Mouse (Mus musculus): ENCODE data around the gene Tex9.

GRCm38 (mm10) chr9:72422753-72423152 lies 69.3 kb downstream of the Tex9 start:
- no peak for TF ChIP-seq CEBPB (IDR thresholded peaks at IDR 0.05; ENCODE audit: low read depth)
- TF ChIP-seq CTCF (IDR thresholded peaks at IDR 0.05; ENCODE audit: control insufficient read depth, insufficient read depth, insufficient read length), result no peak
- no peak for TF ChIP-seq USF1 (IDR thresholded peaks at IDR 0.05; ENCODE audit: low read depth)
- no peak for TF ChIP-seq MAX (IDR thresholded peaks at IDR 0.05)
- no peak for TF ChIP-seq MYOD1 (IDR thresholded peaks at IDR 0.05; ENCODE audit: control insufficient read depth, insufficient read length, low read depth)
- no peak for TF ChIP-seq MYOG (IDR thresholded peaks at IDR 0.05; ENCODE audit: control insufficient read depth, extremely low read depth, insufficient read length)
